Mouse (Mus musculus): ENCODE measurements around the gene Zfp697. TPM values are rescaled to one million over a fixed set of nuclear protein-coding genes. Genes with fewer than 3 reads are reported as not detected.
"Not testable (repeated sequence)": the region's sequence is repeated elsewhere in the genome, so short reads cannot be mapped to it uniquely, and the experiment has no call there.

Gene Zfp697
- total RNA-seq, 2 experiments from 2014 or later, result 32.1 to 38.1 TPM

- DNase-seq (ENCODE audit: low spot score in 2 of 2); intact Hi-C loops (cut with DNase I): not testable (repeated sequence)
Measured at GRCm38 (mm10) chr3:98471057-98471456, 88.8 kb downstream of the Zfp697 start.

GRCm38 (mm10) chr3:98471499-98471898 lies 89.2 kb downstream of the Zfp697 start:
- DNase-seq (ENCODE audit: low spot score in 2 of 2); intact Hi-C loops (cut with DNase I): not testable (repeated sequence)

GRCm38 (mm10) chr3:98494184-98494583 lies 111.9 kb downstream of the Zfp697 start:
- intact Hi-C loops (cut with DNase I); DNase-seq (ENCODE audit: low spot score in 2 of 2): not testable (repeated sequence)

GRCm38 (mm10) chr3:98495055-98495454 lies 112.8 kb downstream of the Zfp697 start:
- intact Hi-C loops (cut with DNase I); DNase-seq (ENCODE audit: low spot score in 2 of 2): not testable (repeated sequence)

- intact Hi-C loops (cut with DNase I); DNase-seq (ENCODE audit: low spot score in 2 of 2): not testable (repeated sequence)
Measured at GRCm38 (mm10) chr3:98496762-98497161, 114.5 kb downstream of the Zfp697 start.

GRCm38 (mm10) chr3:98497401-98497800 lies 115.1 kb downstream of the Zfp697 start:
- DNase-seq (ENCODE audit: low spot score in 2 of 2); intact Hi-C loops (cut with DNase I): not testable (repeated sequence)

GRCm38 (mm10) chr3:98507229-98507628 lies 125.0 kb downstream of the Zfp697 start:
- DNase-seq (ENCODE audit: low spot score in 2 of 2); intact Hi-C loops (cut with DNase I): not testable (repeated sequence)

GRCm38 (mm10) chr3:98510414-98510813 lies 128.2 kb downstream of the Zfp697 start, which contains the start of gene Hsd3b4:
Gene Hsd3b4 (minus strand): TSS chr3:98510514.
- DNase-seq (ENCODE audit: low spot score in 2 of 2); intact Hi-C loops (cut with DNase I): not testable (repeated sequence)

- DNase-seq (ENCODE audit: low spot score in 2 of 2); intact Hi-C loops (cut with DNase I): not testable (repeated sequence)
Measured at GRCm38 (mm10) chr3:98522779-98523178, 140.5 kb downstream of the Zfp697 start.

- intact Hi-C loops (cut with DNase I); DNase-seq (ENCODE audit: low spot score in 2 of 2): not testable (repeated sequence)
Measured at GRCm38 (mm10) chr3:98524552-98524951, 142.3 kb downstream of the Zfp697 start.

- DNase-seq (ENCODE audit: low spot score in 2 of 2); intact Hi-C loops (cut with DNase I): not testable (repeated sequence)
Measured at GRCm38 (mm10) chr3:98524978-98525377, 142.7 kb downstream of the Zfp697 start.

GRCm38 (mm10) chr3:98547641-98548040 lies 165.4 kb downstream of the Zfp697 start:
- DNase-seq (ENCODE audit: low spot score in 2 of 2); intact Hi-C loops (cut with DNase I): not testable (repeated sequence)

- DNase-seq (ENCODE audit: low spot score in 2 of 2); intact Hi-C loops (cut with DNase I): not testable (repeated sequence)
Measured at GRCm38 (mm10) chr3:98548495-98548894, 166.2 kb downstream of the Zfp697 start.

- intact Hi-C loops (cut with DNase I); DNase-seq (ENCODE audit: low spot score in 2 of 2): not testable (repeated sequence)
Measured at GRCm38 (mm10) chr3:98550215-98550614, 168.0 kb downstream of the Zfp697 start.

- intact Hi-C loops (cut with DNase I), result not testable (repeated sequence)
Measured at GRCm38 (mm10) chr3:98550832-98551231, 168.6 kb downstream of the Zfp697 start.

GRCm38 (mm10) chr3:98560711-98561110 lies 178.4 kb downstream of the Zfp697 start:
- DNase-seq (ENCODE audit: low spot score in 2 of 2); intact Hi-C loops (cut with DNase I): not testable (repeated sequence)

More at GRCm38 (mm10) chr3:98550832-98551231, 168.6 kb downstream of the Zfp697 start:
- DNase-seq (ENCODE audit: low spot score in 2 of 2), result not testable (repeated sequence)

- intact Hi-C loops (cut with DNase I); DNase-seq (ENCODE audit: low spot score in 2 of 2): not testable (repeated sequence)
Measured at GRCm38 (mm10) chr3:98563831-98564230, 181.6 kb downstream of the Zfp697 start.

GRCm38 (mm10) chr3:98564894-98565293 lies 182.6 kb downstream of the Zfp697 start:
- DNase-seq (ENCODE audit: low spot score in 2 of 2); intact Hi-C loops (cut with DNase I): not testable (repeated sequence)

- intact Hi-C loops (cut with DNase I); DNase-seq (ENCODE audit: low spot score in 2 of 2): not testable (repeated sequence)
Measured at GRCm38 (mm10) chr3:98567717-98568116, 185.5 kb downstream of the Zfp697 start.

GRCm38 (mm10) chr3:98581024-98581423 lies 198.8 kb downstream of the Zfp697 start:
- intact Hi-C loops (cut with DNase I), result not testable (repeated sequence)
- peak; percentile 57 to 63 for DNase-seq (ENCODE audit: low spot score in 2 of 2)

GRCm38 (mm10) chr3:98582202-98582601 lies 199.9 kb downstream of the Zfp697 start:
- intact Hi-C loops (cut with DNase I); DNase-seq (ENCODE audit: low spot score in 2 of 2): not testable (repeated sequence)

Measured in left cerebral cortex, postnatal 36 days (tissue).